Mouse (Mus musculus): ENCODE measurements around the gene Zfp607b. TPM values are rescaled to one million over a fixed set of nuclear protein-coding genes. Genes with fewer than 3 reads are reported as not detected.

Zfp607b gene
- total RNA-seq, 2 experiments from 2014 or later, result 10.9 to 11.1 TPM

DNA sequence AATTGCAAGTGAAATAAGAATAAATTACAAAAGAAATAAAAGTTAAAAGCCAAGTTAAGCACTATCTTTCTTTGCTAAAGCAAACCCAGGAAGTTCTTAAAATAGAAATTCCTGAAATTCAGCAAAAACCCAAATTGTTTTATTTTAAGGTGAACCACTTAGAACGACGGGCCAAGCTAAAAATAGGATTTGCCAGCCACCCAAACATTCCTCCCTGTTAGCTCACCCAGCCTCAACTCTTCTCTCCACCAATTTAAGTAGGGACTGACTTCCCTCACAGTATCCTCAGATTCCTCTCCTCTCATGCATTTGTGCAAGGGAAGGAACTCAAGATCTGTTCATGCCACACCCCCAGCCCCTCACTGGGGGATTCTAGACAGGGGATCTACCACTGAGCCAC, 5.9 kb upstream of the Zfp607b start:
- no peak for DNase-seq (ENCODE audit: low spot score in 2 of 2)

- no peak for DNase-seq (ENCODE audit: low spot score in 2 of 2)
These were observed 3.9 kb upstream of the Zfp607b start for GRCm38 (mm10) chr7:27685220-27685619.

DNA sequence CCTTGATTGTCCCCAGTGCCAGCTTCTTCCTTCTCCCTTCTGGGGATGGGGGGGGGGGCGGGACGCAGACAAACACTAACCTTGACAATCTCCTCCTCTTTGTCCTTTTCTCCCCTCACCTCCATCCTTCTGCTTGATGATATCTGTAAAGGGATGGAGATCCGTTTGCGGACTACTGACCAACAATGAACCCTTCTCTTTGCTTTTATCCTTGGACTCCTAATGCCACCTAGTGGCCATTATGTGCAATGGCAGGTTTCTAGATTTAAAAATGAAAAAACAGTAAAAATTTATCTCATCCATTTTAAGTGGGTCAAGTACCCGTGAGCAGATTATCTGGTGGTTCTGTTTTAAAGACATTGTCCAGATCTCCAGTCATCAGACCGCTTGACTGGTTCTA, 3.5 kb upstream of the Zfp607b start:
- DNase-seq (ENCODE audit: low spot score in 2 of 2), result no peak

DNA sequence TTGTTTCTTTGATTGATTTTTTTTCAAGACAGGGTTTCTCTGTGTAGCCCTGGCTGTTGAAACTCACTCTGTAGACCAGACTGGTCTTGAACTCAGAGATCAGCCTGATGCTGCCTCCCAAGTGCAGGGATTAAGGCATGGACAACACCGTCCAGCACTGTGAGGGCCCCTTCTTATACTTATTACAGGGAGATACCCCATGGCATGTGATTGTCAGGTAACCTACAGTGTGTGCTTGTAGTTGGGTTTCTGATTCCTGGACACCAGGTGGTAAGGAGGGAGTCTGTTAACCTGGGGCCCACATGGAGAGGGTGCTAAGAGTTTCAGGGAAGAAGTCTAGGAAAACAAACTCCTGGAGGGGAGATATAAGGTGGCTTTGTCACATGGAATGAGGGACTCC, 2.1 kb upstream of the Zfp607b start:
- no peak for DNase-seq (ENCODE audit: low spot score in 2 of 2)

DNA sequence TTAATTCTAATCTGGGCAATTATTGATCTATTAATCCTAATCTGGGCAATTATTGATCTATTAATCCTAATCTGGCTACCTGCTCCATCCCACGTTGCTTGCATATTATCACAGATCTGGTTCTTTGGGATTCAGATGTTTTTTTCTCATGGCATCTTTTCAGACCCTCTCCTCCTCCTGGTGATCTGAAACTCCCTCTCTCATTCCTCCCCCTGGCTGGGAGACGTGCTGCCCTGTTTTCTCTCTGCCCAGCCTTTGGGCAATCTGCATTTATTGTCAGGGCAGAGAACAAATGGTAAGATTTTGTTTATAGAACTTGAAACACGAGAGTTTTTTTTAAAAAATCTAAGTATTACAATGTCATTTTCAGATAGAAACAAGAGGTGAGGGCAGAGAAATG, 1.3 kb upstream of the Zfp607b start:
- DNase-seq (ENCODE audit: low spot score in 2 of 2), result no peak

DNA sequence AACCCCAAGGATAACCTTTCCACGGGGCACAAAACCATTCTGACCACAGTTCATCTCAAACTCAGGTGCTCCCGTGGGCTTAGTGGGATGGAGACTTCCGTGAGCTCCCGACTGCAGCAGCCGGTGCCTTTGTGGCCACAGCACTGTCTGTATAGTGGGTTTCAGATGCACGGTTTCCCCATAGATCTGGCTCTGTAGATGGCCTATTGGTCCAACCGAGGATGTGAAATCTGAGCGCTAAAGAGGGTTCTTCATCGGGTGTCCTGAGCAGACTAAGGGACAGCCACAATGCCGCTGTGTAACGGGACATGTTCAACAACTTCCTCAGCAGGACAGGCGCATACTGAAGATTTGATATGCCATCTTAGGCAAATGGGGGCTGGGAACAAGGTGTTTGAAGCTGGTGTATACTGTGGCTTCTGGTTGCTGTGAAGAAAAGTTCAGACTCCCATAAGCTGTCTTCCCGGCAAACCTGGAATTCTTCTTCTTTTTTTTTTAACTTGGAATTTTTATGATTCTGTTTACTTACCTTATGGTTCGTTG, 823 bp upstream of the Zfp607b start:
- DNase-seq (ENCODE audit: low spot score in 2 of 2), result no peak

DNA sequence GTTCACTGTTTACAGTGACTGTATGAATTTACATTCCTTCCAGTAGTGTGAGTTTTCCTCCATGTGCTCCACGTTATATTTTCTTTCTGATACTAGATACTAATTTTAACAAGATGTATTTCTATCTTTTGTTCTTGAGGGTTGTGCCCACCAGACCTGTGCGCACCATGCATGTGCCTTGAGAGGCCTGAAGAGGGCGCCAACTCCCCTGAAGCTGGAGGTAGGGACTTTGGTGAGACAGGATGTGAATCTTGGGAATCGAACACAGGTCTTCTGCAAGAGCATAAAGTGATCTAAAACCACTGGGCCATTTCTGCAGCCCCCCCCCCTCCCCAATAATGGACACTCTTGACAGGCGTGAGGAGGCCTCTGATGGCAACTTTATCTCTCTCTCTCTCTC, 1.9 kb downstream of the Zfp607b start:
- DNase-seq (ENCODE audit: low spot score in 2 of 2), result peak in 1 of 2 experiments; percentile 33

- no peak for DNase-seq (ENCODE audit: low spot score in 2 of 2)
These were observed 7.6 kb downstream of the Zfp607b start for GRCm38 (mm10) chr7:27696711-27697110.

DNA sequence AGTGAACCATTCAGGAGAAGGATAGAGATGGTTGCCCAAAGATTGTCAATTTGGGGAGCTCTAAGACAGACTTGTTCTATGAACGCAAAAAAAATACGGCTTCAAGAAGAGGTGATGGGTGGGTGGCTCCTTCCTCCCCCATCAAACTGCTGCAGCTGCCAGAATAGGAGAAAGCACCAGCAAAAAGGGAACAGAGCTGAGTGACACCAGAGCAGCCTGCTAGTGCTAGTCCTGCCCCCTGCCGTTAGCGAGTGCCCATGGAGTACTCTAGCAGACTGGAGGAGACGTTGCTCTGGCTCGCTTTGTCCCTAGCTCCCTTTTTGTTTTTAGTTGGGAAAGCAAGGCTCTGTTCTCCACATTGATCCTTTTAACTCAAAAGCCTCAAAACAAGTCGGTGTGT, 21.3 kb downstream of the Zfp607b start:
- DNase-seq (ENCODE audit: low spot score in 2 of 2), result peak in 1 of 2 experiments; percentile 29

DNA sequence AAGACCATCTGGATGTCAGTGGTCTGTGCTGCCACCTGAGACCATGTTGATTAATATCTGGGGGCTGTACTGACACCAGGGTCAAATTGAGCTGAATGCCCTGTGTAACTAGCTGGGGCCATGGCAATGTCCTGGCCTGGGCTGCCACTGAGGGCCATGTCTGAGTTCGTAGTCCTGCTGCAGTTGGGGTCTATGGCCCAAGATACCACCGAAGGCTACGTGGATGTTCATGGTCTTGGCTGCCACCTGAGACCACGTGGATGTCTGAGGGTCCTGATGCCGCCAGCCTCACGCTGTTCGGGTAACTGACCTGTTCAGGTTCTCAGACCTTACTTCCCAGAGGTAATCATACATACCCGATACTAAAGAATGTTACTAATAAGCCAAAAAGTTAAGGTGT, 32.8 kb downstream of the Zfp607b start:
- no peak for DNase-seq (ENCODE audit: low spot score in 2 of 2)

DNA sequence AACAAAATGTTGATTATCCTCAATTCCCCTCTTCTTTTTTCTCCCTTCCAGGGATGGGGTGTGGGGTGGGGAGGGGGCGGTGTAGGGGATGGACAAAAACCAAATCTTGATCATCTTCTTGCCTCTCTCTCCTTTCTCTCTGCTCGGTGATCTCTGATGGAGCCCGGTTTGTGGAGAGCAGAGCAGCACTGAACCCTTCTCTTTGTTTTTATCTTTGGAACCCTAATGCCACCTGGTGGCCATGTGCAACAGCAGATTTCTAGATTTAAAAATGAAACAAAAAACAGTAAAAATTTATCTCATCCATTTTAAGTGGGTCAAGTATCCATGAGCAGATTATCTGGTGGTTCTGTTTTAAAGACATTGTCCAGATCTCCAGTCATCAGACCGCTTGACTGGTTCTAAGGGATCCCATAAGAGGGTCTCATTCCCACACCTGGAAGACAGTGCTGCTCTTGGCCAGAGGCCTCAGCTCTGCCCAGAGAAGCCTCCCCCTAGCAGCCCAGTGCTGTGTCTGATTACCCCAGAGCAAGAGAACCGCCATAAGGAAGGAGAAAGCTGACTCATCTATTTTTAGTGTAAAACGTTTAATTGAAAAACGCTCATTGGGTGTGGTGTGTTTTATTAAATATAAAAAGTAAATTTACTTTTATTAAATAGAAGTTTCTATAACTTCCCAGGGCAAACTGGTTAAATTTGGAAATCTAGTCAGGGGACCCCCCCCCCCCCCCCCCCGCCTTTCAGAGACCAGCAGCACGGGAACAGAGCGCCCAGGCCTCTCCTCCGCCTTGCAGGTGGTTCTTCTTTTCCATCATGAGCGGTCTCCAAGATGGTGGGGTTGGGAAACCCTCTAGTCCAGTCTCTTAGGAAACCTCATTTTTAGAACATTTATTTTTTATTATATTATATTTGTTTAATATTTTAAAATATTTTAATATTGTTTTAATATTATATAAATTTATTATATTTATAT, 36.7 kb downstream of the Zfp607b start:
- DNase-seq (ENCODE audit: low spot score in 2 of 2), result peak; percentile 32 to 50

DNA sequence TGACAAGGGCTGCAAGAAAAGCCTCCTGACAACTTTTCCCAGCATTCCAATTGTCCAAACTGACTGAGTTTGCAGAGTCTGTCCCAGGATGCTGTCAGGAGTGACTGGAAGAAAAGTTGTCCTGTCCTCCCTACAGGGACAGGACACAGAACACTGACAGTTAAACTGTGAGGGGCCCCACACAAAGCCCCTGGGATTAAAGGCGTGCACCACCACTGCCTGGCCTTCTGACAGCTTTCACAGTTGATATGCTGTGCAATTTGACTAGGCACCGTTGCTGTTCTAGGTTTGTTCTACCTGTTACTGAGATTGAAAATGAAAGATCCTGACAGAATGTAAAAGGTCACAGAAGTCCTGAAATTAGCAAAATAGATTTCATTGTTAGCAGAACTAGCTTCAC, 38.3 kb downstream of the Zfp607b start:
- DNase-seq (ENCODE audit: low spot score in 2 of 2), result no peak

GRCm38 (mm10) chr7:27731281-27731883, 42.2 kb downstream of the Zfp607b start, which contains the start of gene Zfp60:
Gene Zfp60, plus strand, starts transcription at chr7:27731389.
- peak; percentile 85 to 88 for DNase-seq (ENCODE audit: low spot score in 2 of 2)

- DNase-seq (ENCODE audit: low spot score in 2 of 2), result no peak
These were observed 42.8 kb downstream of the Zfp607b start for GRCm38 (mm10) chr7:27731946-27732345.

- no peak for DNase-seq (ENCODE audit: low spot score in 2 of 2)
These were observed 43.4 kb downstream of the Zfp607b start for GRCm38 (mm10) chr7:27732508-27732907.

- peak in 1 of 2 experiments; percentile 24 for DNase-seq (ENCODE audit: low spot score in 2 of 2)
These were observed 46.3 kb downstream of the Zfp607b start for GRCm38 (mm10) chr7:27735457-27735856.

Other genes starting within 250 kb of the Zfp607b start
- gene Sptbn4, start 241.7 kb upstream of the Zfp607b start, total RNA-seq (2021), result 100 to 1,000 TPM; 139 to 142 TPM
- 10 to 100 TPM; 20.8 to 21.3 TPM for gene Blvrb, start 241.4 kb upstream of the Zfp607b start, total RNA-seq (2021)
- gene Sertad3, start 215.6 kb upstream of the Zfp607b start, total RNA-seq (2021), result 1 to 10 TPM; 3.5 to 3.9 TPM
- 10 to 100 TPM; 15.3 to 26.9 TPM for gene Sertad1, start 202.4 kb upstream of the Zfp607b start, total RNA-seq (2021)
- gene Prx, start 190.0 kb upstream of the Zfp607b start, total RNA-seq (2021), result under 1 TPM; 0.23 to 0.33 TPM
- under 1 TPM in 1 of 2 experiments, not detected in 1; 0.14 TPM for gene Hipk4, start 166.1 kb upstream of the Zfp607b start, total RNA-seq (2021)
- gene Pld3, start 136.1 kb upstream of the Zfp607b start, total RNA-seq (2021), result 100 to 1,000 TPM; 750 TPM
- 10 to 100 TPM; 30.5 to 33.0 TPM for gene 2310022A10Rik, start 136.1 kb upstream of the Zfp607b start, total RNA-seq (2021)
- 100 to 1,000 TPM; 103 to 113 TPM for gene Akt2, start 97.8 kb upstream of the Zfp607b start, total RNA-seq (2021)
- 10 to 100 TPM; 88.9 to 93.4 TPM for gene Ttc9b, start 35.4 kb upstream of the Zfp607b start, total RNA-seq (2021)
- gene Map3k10, start 14.7 kb upstream of the Zfp607b start, total RNA-seq (2021), result 100 to 1,000 TPM; 192 to 197 TPM
- 10 to 100 TPM; 35.7 to 36.0 TPM for gene Zfp60, start 42.0 kb downstream of the Zfp607b start, total RNA-seq (2021)
- 1 to 10 TPM; 8.0 to 9.8 TPM for gene Zfp626, start 117.9 kb downstream of the Zfp607b start, total RNA-seq (2021)
- 1 to 10 TPM; 5.1 to 5.6 TPM for gene Zfp59, start 149.3 kb downstream of the Zfp607b start, total RNA-seq (2021)
- 1 to 10 TPM in 1 of 2 experiments, under 1 TPM in 1; 0.96 to 1.3 TPM for gene Zfp607a, start 168.2 kb downstream of the Zfp607b start, total RNA-seq (2021)
- 10 to 100 TPM; 15.0 to 17.5 TPM for gene Zfp974, start 240.1 kb downstream of the Zfp607b start, total RNA-seq (2021)

Data from left cerebral cortex, adult 18-20 months (tissue).